Mouse (Mus musculus): ENCODE data around the gene Eif2b2. TPM values are rescaled to one million over a fixed set of nuclear protein-coding genes. Genes with fewer than 3 reads are reported as not detected.

Eif2b2 gene
- polyA plus RNA-seq, 1 experiment = 342 TPM

DNA sequence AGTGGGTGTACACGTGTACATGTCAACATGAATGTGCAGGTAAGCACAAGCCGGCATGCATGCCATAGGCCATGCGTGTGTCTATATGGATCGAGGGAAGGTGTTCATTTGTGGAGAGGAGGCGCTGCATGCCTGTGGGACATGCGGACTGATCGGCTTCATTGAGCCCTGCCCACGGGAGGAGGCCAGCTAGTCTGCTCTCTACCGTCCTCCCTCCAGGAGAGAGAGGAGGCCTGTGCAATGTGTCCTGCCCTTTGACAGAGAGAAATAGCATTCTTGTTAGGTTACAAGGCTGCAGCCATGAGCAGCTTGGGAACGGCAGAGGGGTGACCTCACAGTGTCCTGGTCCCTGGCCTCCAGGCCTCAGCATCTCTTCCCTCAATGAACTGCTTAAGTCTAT lies 23.1 kb upstream of the Eif2b2 start:
- Histone ChIP-seq H3ac (ENCODE audit: control insufficient read depth, insufficient read length) (no peak overlapping the region), H3K27me3 (ENCODE audit: control insufficient read depth, insufficient read depth, insufficient read length) (no peaks in the 10 kb centered on the region), H3K36me3 (ENCODE audit: control insufficient read depth, insufficient read depth) (no peaks in the 10 kb centered on the region), H3K79me2 (ENCODE audit: control insufficient read depth, insufficient read depth) (no peaks in the 10 kb centered on the region), H3K4me3 (no peak overlapping the region), H3K4me2 (ENCODE audit: low read depth) (no peak overlapping the region)
- no peak for TF ChIP-seq USF1 (IDR thresholded peaks at IDR 0.05; ENCODE audit: low read depth)
- TF ChIP-seq REST (IDR thresholded peaks at IDR 0.05; ENCODE audit: insufficient read depth, insufficient read length) = no peak
- no peak for TF ChIP-seq MAX (IDR thresholded peaks at IDR 0.05; ENCODE audit: low read depth)
- no peak for TF ChIP-seq MYOG (IDR thresholded peaks at IDR 0.05; ENCODE audit: control insufficient read depth in 1 of 3, insufficient read depth in 1 of 3, insufficient read length in 2 of 3, low read depth in 2 of 3)
- TF ChIP-seq CEBPB (IDR thresholded peaks at IDR 0.05; ENCODE audit: insufficient read depth, poor library complexity, severe bottlenecking) = no peak

DNA sequence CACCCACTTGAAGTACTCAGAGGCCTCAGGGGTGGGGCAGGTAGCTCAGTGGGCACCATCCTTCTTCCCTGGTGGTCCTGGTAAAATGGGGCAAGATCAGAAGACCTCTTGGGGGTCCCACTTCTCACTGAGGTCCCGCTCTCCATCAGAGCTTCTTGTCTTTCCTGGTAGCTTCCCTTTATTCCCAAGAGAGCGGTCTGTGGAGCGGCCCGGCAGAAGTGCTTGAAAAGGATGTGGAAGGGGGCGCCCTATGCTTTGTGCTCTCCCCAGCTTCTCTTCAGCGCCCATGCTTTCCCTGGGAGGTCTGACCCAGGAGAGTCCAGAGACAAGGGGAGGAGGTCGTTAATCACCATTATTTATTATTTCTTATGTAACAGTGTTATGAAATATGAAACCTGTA lies 21.9 kb upstream of the Eif2b2 start:
- no peak overlapping the region for H3K4me3 ChIP-seq
- no peaks in the 10 kb centered on the region for H3K27me3 ChIP-seq (ENCODE audit: control insufficient read depth, insufficient read depth, insufficient read length)
- H3K79me2 ChIP-seq (ENCODE audit: control insufficient read depth, insufficient read depth) = no peaks in the 10 kb centered on the region
- no peak overlapping the region for H3K4me2 ChIP-seq (ENCODE audit: low read depth)
- H3K36me3 ChIP-seq (ENCODE audit: control insufficient read depth, insufficient read depth) = no peaks in the 10 kb centered on the region
- TF ChIP-seq E2F4 (IDR thresholded peaks at IDR 0.05; ENCODE audit: insufficient read depth) (no peak), TCF12 (IDR thresholded peaks at IDR 0.05; ENCODE audit: insufficient read depth, poor library complexity, severe bottlenecking) (no peak), MYOG (IDR thresholded peaks at IDR 0.05; ENCODE audit: control insufficient read depth in 1 of 3, insufficient read depth in 1 of 3, insufficient read length in 2 of 3, low read depth in 2 of 3) (no peak), USF1 (IDR thresholded peaks at IDR 0.05; ENCODE audit: low read depth) (no peak), TCF3 (IDR thresholded peaks at IDR 0.05; ENCODE audit: insufficient read length, low read depth) (no peak), CEBPB (IDR thresholded peaks at IDR 0.05; ENCODE audit: insufficient read depth, poor library complexity, severe bottlenecking) (no peak), MAX (IDR thresholded peaks at IDR 0.05; ENCODE audit: low read depth) (no peak), REST (IDR thresholded peaks at IDR 0.05; ENCODE audit: insufficient read depth, insufficient read length) (no peak), POLR2A (IDR thresholded peaks at IDR 0.05; ENCODE audit: insufficient read length, low read depth) (no peak), MYOD1 (IDR thresholded peaks at IDR 0.05; ENCODE audit: control insufficient read depth in 1 of 3, insufficient read length in 2 of 3, low read depth in 2 of 3) (no peak), POLR2AphosphoS2 (IDR thresholded peaks at IDR 0.05; ENCODE audit: insufficient read length, low read depth) (no peak), SRF (IDR thresholded peaks at IDR 0.05; ENCODE audit: control insufficient read depth, insufficient read length, low read depth) (no peak)
- H3ac ChIP-seq (ENCODE audit: control insufficient read depth, insufficient read length) = no peak overlapping the region

DNA sequence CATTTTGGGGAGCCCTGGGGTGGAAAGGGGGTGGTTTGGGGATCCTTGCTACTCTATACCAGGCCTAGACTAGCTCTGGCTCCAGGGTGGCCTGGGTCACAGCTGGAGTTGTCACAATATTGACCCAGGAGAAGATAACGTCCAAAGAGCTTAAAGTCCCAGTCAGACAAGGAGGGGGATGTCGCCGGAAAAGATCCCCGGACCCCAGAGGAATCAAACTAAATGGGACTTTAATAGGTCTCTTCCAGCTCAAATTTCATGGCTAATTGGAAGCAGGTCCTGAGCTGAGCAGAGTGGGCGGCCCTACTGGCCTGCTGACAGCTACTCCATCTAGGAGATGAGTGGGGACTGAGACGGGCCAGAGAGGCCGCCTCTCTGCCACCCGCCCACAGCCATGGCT lies 21.3 kb upstream of the Eif2b2 start:
- TF ChIP-seq POLR2AphosphoS2 (IDR thresholded peaks at IDR 0.05; ENCODE audit: insufficient read length, low read depth) (no peak), POLR2A (IDR thresholded peaks at IDR 0.05; ENCODE audit: insufficient read length, low read depth) (no peak), SRF (IDR thresholded peaks at IDR 0.05; ENCODE audit: control insufficient read depth, insufficient read length, low read depth) (no peak), CEBPB (IDR thresholded peaks at IDR 0.05; ENCODE audit: insufficient read depth, poor library complexity, severe bottlenecking) (no peak), USF1 (IDR thresholded peaks at IDR 0.05; ENCODE audit: low read depth) (no peak), TCF3 (IDR thresholded peaks at IDR 0.05; ENCODE audit: insufficient read length, low read depth) (no peak), MYOG (IDR thresholded peaks at IDR 0.05; ENCODE audit: control insufficient read depth in 1 of 3, insufficient read depth in 1 of 3, insufficient read length in 2 of 3, low read depth in 2 of 3) (no peak), E2F4 (IDR thresholded peaks at IDR 0.05; ENCODE audit: insufficient read depth) (no peak), MYOD1 (IDR thresholded peaks at IDR 0.05; ENCODE audit: control insufficient read depth in 1 of 3, insufficient read length in 2 of 3, low read depth in 2 of 3) (no peak), REST (IDR thresholded peaks at IDR 0.05; ENCODE audit: insufficient read depth, insufficient read length) (no peak), TCF12 (IDR thresholded peaks at IDR 0.05; ENCODE audit: insufficient read depth, poor library complexity, severe bottlenecking) (no peak), MAX (IDR thresholded peaks at IDR 0.05; ENCODE audit: low read depth) (no peak)
- Histone ChIP-seq H3K36me3 (ENCODE audit: control insufficient read depth, insufficient read depth) (no peaks in the 10 kb centered on the region), H3K27me3 (ENCODE audit: control insufficient read depth, insufficient read depth, insufficient read length) (no peaks in the 10 kb centered on the region), H3K4me3 (no peak overlapping the region), H3ac (ENCODE audit: control insufficient read depth, insufficient read length) (no peak overlapping the region), H3K4me2 (ENCODE audit: low read depth) (no peak overlapping the region), H3K79me2 (ENCODE audit: control insufficient read depth, insufficient read depth) (no peaks in the 10 kb centered on the region)

DNA sequence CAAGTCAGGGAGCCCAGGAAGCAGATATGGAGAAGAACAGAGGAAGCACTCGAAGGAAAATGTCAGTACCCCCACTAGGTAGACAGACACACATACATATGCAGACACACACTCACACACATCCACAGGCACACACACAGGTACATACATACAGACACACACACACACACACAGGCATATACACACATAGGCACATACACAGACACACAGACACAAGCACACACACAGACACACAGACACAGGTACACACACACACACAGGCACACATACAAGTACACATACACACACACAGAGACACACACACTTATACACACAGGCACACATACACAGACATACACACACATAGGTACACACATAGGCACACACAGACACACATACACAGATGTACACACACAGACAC lies 19.3 kb upstream of the Eif2b2 start:
- Histone ChIP-seq H3K4me2 (ENCODE audit: low read depth) (no peak overlapping the region), H3K79me2 (ENCODE audit: control insufficient read depth, insufficient read depth) (no peaks in the 10 kb centered on the region), H3ac (ENCODE audit: control insufficient read depth, insufficient read length) (no peak overlapping the region), H3K36me3 (ENCODE audit: control insufficient read depth, insufficient read depth) (no peaks in the 10 kb centered on the region), H3K4me3 (no peak overlapping the region), H3K27me3 (ENCODE audit: control insufficient read depth, insufficient read depth, insufficient read length) (no peaks in the 10 kb centered on the region)
- no peak for TF ChIP-seq E2F4 (IDR thresholded peaks at IDR 0.05; ENCODE audit: insufficient read depth)
- no peak for TF ChIP-seq MAX (IDR thresholded peaks at IDR 0.05; ENCODE audit: low read depth)
- no peak for TF ChIP-seq MYOD1 (IDR thresholded peaks at IDR 0.05; ENCODE audit: control insufficient read depth in 1 of 3, insufficient read length in 2 of 3, low read depth in 2 of 3)
- no peak for TF ChIP-seq POLR2A (IDR thresholded peaks at IDR 0.05; ENCODE audit: insufficient read length, low read depth)
- no peak for TF ChIP-seq POLR2AphosphoS2 (IDR thresholded peaks at IDR 0.05; ENCODE audit: insufficient read length, low read depth)
- TF ChIP-seq MYOG (IDR thresholded peaks at IDR 0.05; ENCODE audit: control insufficient read depth in 1 of 3, insufficient read depth in 1 of 3, insufficient read length in 2 of 3, low read depth in 2 of 3) = no peak
- no peak for TF ChIP-seq CEBPB (IDR thresholded peaks at IDR 0.05; ENCODE audit: insufficient read depth, poor library complexity, severe bottlenecking)
- TF ChIP-seq USF1 (IDR thresholded peaks at IDR 0.05; ENCODE audit: low read depth) = no peak
- TF ChIP-seq REST (IDR thresholded peaks at IDR 0.05; ENCODE audit: insufficient read depth, insufficient read length) = no peak
- no peak for TF ChIP-seq TCF3 (IDR thresholded peaks at IDR 0.05; ENCODE audit: insufficient read length, low read depth)
- TF ChIP-seq TCF12 (IDR thresholded peaks at IDR 0.05; ENCODE audit: insufficient read depth, poor library complexity, severe bottlenecking) = no peak
- TF ChIP-seq SRF (IDR thresholded peaks at IDR 0.05; ENCODE audit: control insufficient read depth, insufficient read length, low read depth) = no peak

Measured in myocyte (in vitro differentiated cells).